Mouse (Mus musculus) frontal cortex, postnatal 25 days (tissue): ENCODE data around the gene Kiz.

ENCODE experiments used
- DNase-seq, 2 experiments: peaks; one replicate each; pipeline ENCODE4 v3.0.0; 2022; ENCODE audit warnings: low spot score in 2 of 2

Gene Kiz

DNA sequence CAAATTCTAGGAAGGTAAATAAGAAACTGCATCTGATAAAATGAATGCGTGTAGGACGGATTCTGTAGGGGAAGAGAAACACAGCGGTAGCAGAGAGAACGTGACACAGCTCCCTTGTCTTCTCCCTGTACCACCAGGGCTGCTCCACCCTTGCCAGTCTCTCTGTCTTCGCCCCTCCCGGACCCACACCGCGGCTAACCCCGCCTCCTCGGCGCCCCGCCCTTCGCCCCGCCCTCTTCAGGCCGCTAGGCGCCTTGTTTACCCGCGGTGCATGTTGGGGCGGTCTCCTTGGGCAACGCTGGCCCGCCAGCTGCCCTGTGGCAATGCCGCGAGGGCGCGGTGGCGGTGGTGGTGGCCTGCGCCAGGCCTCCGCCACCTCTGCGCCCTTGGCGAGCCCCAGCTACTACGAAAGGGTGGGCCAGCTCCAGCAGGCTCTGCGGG is at the start of gene Kiz:
Gene Kiz, plus strand, starts transcription at position 266 of the 441 bp plus-strand sequence.
- DNase-seq = peak; percentile 64 to 82

DNA sequence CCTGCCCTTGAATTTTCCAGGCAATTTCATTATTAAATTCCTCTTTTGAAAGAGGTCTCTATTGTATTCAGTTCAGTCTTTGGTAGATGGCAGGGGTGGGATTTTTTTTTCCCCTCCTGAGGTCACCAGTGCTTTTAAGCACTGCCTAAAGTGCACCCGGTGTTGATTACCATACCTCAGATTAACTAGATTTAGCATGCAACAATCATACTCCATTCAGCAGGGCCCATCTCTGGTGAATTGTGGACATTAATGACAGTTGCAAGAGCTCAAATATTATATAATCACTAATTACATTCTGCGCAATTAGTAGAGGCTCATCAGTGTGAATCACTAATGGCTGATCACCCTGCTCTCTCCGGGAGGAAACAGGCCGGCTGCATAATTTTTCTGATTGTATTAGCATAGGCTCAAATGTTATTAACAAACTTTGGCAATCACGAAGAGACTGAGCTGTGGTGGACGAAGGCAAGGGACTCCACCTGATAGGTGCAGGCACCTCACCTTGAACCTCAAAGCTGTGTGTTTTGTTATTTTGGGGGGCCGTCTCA is 45.9 kb upstream of the Kiz start:
- no peak for DNase-seq

DNA sequence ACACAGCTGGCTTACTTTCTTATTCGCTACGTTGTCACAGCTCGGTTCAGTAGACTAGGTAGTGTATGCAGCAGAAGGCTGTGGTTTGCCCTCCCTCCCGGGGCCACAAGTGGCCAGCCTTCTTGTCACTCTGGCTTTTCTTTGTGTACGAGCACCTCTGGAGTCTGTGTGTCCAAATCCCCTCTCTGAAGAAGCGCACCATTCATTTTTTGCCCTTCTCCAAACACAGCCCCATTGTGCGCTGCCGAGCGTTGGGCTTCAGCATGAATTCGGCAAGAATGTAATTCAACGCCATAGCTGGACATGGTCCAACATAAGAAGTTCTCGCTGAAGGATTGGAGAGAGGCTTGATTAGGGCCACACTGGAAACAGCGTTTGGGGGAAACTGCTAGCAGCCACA is 45.0 kb upstream of the Kiz start:
- no peak for DNase-seq

DNA sequence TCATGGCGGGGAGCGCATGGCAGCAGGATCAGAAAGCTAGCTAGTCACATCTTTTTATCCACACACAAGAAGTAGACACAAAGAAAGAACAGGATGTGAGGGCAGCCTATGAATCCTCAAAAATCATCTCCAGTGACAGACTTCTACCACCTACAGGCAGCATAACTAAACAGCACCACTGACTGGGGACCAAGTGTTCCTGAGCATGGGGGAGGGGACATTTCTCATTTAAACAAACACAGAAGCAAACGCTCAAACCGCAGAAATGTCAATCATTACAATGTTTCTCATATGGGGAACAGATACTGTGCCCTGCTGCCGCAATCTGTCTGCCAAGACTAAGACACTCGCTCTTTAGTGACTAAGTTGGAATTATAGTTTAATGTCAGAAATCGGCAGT is 40.7 kb upstream of the Kiz start:
- no peak for DNase-seq

DNA sequence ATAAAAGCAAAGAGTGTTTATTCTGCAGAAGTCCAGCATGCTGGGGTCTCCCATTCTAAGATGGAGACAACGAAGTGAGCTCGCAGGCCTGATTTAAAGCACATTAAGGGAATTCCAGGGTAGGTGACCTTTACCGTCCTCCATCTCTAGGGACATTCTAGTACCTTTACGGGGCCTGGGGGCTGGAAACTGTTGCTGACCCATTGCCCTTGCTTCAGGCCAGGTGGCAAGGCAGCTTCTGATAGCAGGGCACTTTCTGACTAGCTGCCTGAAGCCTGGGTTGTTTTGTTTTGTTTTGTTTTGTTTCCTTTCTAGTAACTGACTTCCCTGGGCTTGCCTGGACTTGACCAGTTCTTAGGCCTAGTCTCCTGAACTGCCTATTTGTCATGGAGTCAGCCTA is 36.6 kb upstream of the Kiz start:
- no peak for DNase-seq

DNA sequence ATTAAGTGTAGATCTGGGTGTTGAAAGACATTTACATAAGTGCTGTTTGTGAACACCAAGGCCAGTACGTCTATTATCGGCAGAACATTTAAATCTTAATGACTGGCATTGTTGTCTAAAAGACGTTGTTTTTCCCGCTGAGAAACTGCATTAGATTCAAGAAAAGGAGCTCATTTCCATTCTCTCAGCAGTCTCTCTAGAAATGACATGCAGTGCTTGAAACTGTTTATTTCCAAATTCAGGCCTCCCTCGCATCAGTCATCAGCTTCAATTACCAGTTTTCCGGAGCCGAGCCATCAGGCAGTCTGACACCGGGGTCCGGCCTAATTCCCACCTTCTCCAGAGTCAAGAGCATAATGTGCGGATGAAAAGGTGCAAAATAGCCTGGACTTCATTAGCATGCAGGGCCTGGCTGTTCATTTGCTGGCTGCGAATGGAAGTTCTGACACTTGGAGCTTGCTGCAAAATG is 32.1 kb upstream of the Kiz start:
- DNase-seq = no peak

DNA sequence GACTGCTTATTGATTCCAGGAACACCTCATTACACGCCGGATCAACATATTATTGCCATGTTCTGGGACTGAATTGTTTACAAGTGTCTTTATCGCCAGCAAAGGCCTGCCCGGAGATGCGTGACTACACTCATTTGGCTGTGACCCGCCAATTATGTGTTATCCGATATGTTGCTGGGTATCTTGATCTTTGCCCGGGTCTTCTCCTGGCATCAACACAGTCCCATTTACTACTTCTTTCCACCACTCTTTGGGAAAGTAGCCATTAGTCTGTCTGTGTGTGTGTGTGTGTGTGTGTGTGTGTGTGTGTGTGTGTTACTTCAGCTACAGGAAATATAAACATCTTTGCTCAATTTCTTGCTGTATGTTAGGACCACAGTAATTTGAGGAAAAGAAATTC is 31.6 kb upstream of the Kiz start:
- DNase-seq = no peak

DNA sequence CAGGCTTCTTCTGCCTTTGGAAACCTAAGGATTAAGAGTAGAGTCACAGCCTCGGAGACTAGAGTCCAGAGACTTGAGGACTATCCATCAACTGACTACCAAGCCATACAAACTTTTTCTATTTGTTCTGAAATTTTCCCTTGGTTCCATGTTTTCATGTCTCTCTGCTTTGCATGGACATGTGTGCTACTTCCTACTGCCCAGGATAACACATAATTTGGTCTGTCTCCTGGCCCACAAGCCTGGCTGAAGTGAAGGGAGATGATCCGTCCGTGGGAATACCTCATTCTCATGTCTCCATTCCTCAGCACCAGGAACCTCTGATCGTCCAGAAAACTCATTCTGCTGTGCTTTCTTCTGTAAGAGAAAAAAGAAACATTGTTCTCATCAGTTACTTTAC is 27.7 kb upstream of the Kiz start:
- no peak for DNase-seq

DNA sequence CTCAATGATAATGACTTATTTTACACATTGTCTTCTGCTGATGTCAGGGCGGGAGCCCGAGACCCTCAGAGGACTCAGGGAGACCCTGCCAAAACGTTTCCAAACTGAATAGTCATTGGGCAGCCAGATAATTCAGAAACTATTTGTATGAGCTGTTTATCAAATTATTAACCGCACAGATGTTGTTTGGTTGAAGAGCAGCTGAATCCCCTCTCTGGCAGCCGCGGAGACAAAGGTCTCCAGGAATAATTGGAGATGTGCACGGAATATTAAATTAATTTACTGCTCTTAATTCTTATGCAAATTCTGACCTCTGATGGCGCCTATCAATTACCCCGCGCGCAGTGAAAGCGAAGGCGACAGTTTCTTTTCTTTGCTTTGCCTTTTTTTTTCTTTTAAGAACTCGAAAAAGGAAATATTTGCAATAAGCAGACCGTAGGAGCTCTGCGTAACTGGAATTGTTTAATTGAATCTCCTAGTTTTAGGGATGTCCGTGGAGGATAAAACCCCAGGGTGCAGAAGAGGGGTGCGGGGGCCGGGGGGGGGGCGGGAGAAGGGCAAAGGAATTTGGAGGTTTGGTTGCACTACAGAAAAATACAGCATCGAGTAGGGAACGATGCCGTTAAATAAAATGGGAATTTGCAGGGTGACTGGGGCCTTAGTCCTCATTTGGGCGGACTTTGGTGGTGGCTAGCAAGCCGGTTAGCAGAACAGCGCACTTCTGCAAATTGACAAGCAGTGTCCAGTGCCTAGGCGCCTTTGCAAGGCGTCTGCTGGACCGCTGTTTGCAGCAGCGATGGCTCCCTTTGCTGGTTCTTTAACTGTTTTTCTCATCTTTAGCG is 22.2 kb upstream of the Kiz start:
- no peak for DNase-seq

DNA sequence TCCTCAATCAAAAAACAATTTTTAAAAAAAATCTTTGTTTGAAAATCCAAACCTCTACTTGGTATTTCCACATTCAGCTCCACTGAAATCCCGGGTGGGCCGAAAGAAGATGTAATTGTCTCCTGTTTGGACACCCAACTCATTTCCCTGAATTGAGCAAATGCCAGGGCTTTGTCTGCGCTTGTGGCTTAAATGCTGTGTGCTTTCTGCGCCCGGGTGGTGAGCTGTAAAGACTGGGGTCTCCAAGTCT is 21.7 kb upstream of the Kiz start:
- DNase-seq = no peak

DNA sequence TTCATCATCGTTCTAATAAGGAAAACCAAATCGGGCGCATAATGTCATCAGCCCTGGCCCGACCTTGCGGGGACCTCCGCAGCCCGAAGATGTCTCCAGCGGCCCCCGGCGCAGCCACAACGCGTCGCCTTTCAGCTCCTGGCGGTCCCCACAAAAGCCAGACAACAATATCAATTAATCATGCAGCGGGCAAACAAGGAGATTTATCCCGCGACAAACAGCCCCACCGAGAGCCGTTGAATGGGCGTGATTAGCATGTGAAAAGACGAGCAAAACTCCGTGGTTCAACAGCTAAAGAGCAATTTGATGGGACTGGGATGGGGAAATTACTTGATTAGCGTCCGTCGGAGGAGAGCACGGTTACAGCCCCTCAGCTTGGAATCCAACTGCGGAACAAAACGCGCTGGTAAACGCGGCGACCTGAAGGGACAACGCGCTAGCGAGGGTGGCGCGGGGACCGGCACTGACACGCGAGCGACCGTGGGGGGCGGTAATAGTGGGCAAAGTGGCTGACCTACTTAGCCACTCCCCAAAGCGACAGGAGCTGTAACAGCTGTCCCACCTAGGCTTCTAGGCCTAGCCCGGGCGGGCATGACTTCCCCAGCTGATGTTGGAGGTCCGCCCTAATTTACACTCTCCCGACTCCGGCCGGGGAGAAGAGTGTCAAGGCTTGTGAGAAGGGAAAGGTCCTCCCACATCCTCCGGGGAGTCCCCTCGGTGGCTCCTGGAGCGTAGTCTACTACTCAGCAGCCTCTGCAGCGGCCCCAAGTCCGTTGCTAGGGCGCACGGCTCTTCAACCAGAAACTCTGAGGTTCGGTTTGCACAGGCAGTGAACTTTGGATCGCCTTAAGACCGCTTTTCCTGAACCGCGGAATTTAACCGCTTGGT is 21.1 kb upstream of the Kiz start:
- no peak for DNase-seq

DNA sequence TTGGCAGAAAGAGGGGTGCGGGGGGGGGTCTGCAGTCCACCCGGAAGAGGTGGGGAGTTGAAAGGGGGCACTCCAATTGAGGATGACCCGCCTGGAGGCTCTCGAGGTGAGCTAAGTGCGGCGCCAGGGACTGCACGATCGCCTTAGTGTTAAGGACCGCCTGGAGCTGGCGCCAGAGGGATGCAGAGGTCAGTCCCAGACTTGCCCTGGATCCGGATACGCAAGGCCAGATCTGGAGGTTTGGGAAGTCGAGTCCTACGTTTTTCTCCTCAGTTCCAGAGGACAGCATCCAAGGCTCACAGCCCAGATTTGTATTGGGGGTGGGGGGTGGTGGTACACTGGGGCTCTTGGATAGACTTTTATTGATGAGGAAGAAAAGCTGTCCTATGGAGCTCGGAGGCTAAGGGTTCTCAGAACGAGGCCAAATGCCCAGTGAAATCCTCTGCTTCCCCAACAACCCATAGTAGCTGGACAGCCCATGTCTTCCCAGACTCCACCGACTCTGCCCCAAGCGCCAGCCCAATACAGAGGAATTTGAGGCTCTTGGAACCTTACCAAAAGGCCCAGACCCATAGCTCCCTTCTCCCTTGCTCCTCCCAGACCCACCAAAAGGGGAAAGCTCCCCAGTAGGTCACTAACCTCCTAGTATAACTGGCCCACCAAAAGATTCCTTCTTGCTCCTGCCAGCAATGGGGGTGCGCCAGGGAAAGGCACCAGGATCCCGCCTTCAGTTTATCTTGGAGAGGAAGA is 20.2 kb upstream of the Kiz start:
- DNase-seq = no peak

DNA sequence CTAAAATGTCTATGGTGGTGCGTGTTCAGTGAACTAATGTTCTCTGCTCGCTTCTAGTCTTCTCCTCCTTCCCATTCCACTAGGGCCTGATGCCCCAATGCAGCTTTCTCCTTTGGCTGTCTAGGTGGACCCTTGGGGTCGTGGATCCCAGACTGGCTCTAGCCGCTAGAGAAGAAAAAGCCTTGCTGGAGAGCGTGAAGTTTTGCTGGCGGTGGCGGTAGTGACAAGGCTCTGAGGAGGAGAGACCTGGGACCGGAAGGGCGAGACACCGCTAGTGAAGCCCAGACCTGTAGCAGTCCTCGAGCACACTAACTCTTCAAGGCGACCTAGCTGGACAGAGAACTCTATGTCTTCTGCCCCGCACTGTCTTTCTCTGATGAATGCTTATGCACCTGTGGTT is 19.4 kb upstream of the Kiz start:
- DNase-seq = no peak

DNA sequence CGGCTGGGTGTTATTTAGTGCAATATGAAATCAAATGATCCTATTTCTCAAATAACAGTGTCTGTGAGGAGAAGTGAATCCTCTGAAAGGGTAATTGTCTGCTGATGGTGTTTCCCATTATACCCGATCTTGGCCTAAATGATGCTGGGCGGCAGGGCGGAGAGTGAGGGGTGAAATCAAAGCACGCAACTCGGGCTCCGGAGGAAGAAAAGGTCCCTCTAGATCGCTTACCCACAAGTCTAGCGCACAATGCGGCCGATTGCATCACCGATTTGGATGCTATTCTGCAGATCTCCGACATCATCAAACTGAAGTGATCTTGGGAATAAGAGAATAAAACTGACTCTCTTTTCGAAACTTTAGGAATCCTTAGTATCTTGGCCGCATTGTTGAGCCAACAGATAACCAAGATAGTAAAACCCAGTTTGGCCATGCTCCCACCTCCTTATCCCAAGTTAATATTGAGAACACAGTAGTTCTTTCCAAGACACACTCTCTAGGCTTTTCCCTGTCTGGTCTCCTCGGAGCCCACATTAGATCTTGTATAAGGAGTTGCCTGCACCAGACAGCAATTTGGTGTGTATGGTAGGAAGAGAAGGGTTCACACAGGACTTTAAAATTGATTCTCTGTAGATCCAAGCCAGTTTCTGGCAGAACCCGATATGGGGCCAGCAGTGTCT is 18.7 kb upstream of the Kiz start:
- no peak for DNase-seq

DNA sequence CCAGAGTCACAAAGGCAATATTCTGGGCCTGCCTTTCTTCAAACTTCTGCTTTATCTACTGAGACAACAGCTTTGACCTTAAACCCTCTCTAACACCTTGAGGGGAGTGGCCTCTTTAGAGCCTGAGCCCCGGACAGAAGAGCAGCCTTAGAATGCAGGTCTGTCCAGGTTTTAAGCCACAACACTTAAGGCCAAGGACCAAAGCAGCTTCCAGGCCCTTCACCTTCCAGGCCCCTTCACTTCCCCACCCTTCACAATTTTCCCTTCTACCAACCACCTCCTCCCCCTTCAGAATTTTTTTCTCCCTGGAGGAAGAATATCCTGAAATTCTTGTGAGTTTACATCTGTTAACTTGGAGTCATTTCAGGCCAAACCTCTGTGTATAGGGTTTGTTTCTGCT is 18.0 kb upstream of the Kiz start:
- no peak for DNase-seq

DNA sequence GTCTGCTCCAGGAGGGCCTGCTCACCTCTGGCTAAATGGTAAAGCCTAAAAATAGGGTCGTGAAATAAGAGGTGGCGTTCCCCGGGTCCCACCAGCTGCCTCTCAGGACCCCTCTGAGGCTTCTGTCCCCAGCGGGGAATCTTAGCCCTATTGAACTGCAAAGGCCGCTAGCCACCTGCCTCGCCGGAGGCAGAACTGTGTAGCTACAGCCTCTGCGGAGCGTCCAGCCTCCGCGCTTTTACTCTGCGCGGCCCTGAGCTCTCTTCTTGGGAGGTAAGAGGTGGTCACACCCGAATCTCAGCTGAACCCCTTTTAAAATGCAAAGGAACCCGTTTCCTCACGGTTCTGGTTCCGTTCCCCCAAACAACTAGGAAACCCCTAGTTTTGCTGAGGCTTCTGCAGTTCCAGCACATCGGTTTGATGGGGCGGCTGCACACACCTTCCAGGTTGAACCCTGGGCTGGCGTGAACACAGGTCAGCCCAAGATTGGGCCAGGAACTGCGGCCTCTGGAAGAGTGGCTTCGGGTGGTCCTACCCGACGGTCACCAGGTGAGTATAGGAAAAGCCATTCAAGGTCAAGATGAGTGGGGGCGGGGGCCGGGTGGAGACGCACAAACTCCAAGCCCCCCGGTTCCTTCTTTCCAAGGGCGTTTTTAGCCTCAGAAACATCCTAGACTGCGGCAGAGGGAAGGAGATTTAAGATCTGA is 16.9 kb upstream of the Kiz start:
- DNase-seq = no peak

DNA sequence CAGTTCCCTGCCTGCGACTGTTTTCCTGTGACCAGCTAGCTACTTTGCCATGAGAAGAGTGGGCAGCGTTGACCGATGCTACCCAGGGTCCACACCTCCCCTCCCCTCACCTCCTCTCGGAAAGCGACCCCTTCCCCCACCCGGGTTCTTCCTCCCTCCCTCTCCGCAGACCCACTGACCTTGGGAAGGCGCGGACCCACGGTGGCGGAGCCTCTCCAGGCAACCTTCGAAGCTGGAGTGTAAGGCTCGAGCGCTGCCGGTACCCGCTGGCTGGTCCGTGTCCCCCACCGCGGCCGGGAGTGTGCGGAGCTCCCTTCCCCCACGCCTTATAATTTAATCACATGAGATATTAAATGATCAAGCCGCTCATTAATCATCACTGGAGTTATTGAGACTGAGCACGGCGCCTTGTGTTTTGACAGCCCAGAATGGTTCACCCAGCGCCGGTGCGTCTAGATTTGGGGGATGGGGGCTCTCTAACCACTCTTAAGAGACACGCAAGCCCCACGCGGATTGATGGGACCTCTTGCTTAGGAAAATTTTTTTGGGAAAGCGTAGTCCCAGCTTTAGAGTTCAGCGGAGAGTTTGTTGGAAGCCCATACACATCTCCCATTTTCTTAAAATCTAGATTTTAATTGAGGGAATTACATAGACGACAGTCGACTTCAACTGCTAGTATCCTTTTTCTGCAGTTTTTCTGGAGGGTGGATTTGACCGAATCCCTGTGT is 16.2 kb upstream of the Kiz start:
- DNase-seq = no peak

DNA sequence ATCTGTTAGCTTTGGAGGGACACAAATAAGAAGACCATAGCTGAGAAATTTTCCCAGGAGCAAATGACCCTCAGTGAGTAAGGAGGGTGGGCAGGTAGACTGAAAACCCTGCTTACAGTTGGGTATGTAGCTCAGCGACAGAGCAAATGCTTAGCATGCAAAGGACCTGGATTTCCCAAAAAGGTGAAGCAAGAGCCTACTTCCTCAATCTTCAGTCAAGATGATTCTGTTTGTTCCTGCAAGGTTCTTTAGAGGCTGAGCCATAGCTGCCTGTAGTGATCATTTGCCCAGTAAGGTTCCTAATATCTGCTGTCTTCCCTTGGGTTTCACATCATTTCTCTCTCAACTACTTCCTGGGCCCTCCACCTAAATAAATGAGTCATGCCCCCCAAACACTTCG is 7.8 kb upstream of the Kiz start:
- no peak for DNase-seq

DNA sequence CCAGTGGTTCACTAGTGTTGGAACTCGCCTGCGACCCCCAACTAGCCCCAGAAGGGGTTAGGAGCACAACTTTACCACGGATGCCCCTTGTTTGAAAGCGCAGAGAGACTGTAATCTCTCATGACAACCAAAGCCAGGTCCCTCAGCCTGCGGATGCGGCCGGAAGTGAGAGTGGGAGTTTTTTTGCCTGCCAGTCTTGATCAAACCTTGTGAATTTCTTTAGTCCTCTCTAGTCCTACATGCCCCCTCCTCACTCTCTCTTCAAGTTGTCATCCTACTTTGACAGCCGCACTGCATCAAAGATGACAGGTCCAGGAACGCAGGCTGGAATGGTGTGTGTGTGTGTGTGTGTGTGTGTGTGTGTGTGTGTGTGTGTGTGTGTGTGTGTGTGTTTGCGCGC is 456 bp downstream of the Kiz start:
- no peak for DNase-seq

DNA sequence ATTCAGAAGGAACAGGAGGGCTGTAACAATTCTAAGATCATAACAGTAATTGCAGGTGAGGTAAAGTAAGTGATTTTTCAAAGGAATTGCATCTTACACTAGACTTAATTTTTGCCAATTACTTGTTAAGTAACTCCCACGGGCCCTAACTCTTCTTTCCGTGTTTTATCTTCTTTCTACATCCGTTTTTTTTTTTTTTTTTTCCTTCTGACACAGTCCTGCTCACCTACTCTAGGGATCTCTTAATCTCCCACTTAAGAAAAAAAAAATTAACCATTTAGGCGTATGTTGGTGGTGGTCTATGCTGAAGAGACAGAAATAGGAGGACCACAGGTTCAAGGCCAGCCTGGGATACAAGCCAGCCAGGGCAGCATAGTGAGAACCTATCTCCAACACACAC is 1.2 kb downstream of the Kiz start:
- DNase-seq = no peak
